Mouse (Mus musculus): ENCODE results near the gene Olfr211. TPM values are rescaled to one million over a fixed set of nuclear protein-coding genes. Genes with fewer than 3 reads are reported as not detected.
A peak's percentile ranks its signal among the peaks of the same experiment; 100 is the strongest.

The Olfr211 gene
- polyA plus RNA-seq (2016; fragmentation: Nextera tagmentation; extraction: Ambion mirVana), result not detected in 2 replicates

GRCm38 (mm10) chr6:116488791-116489190, at the start of gene Olfr211:
Olfr211 (plus strand) TSS chr6:116489091.
- H3K4me3 ChIP-seq, result no peak within 1 kb of the TSS
- 56% methylated on average over 4 of the region's 4 CpGs for WGBS (ENCODE audit: insufficient replicate concordance)
- no peak within 1 kb of the TSS for H3K27ac ChIP-seq
- H3K9ac ChIP-seq, result no peak within 1 kb of the TSS
- H3K9me3 ChIP-seq (replicated peaks), result no peaks in the 10 kb centered on the region
- H3K27me3 ChIP-seq (replicated peaks), result no peaks in the 10 kb centered on the region
- H3K36me3 ChIP-seq, result no peaks in the 10 kb centered on the region
- H3K4me2 ChIP-seq, result no peak within 1 kb of the TSS
- ATAC-seq, result no peak
- H3K4me1 ChIP-seq, result no peaks in the 10 kb centered on the region

DNA sequence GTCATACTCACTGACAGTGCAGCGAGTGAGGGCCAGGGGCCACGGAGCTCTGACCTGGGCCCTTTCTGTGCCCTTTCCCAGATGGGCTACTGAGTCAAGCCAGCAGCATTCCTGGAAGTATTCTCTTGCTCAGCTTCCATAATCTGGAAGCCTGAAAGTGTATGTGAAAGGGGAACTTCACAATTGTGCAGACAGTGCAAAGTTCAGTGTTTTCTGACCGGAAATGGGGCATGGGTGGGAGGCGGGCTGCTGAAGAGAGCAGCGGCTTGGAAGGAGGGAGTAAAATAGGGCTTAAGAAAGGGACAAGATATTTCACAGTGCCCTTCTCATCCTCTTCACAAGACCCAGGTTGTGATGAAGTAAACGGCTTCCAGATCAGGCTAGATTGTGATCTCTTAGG, 49.4 kb upstream of the Olfr211 start:
- ATAC-seq, result no peak

DNA sequence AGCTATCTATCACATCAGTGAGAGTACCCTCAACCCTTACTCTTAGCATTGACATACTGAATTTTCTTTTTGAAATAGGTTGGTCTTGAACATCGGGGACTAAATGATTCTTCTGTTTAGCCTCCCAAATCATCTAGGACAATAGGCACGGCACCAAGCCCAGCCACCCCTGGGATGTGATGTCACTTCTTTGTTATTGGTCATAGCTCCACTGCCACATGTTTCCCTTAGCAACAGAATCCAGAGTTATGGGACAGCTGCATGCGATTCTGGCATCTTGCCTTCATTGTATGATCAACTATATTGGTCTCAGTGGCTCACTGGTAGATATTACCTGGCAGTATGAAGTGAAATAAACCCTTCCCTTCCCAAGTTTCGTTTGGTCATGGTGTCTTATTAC, 48.4 kb upstream of the Olfr211 start:
- H3K4me2 ChIP-seq, result no peak overlapping the region
- H3K9me3 ChIP-seq (replicated peaks), result no peaks in the 10 kb centered on the region
- no peak overlapping the region for H3K9ac ChIP-seq
- H3K27me3 ChIP-seq (replicated peaks), result no peaks in the 10 kb centered on the region
- H3K27ac ChIP-seq, result no peak overlapping the region
- H3K4me3 ChIP-seq, result no peak overlapping the region
- H3K36me3 ChIP-seq, result no peaks in the 10 kb centered on the region
- no peak for ATAC-seq
- H3K4me1 ChIP-seq, result peaks cover 9% of the 10 kb centered on the region
- 65% methylated on average over 4 of the region's 4 CpGs for whole genome bisulfite sequencing (ENCODE audit: insufficient replicate concordance)

More for the DNA sequence above, 49.4 kb upstream of the Olfr211 start:
- Histone ChIP-seq H3K4me3 (no peak overlapping the region), H3K4me1 (peaks cover 9% of the 10 kb centered on the region), H3K4me2 (no peak overlapping the region), H3K36me3 (no peaks in the 10 kb centered on the region), H3K27me3 (replicated peaks) (no peaks in the 10 kb centered on the region), H3K27ac (no peak overlapping the region), H3K9ac (no peak overlapping the region), H3K9me3 (replicated peaks) (no peaks in the 10 kb centered on the region)
- WGBS (ENCODE audit: insufficient replicate concordance), result 69% methylated on average over 6 of the region's 6 CpGs

DNA sequence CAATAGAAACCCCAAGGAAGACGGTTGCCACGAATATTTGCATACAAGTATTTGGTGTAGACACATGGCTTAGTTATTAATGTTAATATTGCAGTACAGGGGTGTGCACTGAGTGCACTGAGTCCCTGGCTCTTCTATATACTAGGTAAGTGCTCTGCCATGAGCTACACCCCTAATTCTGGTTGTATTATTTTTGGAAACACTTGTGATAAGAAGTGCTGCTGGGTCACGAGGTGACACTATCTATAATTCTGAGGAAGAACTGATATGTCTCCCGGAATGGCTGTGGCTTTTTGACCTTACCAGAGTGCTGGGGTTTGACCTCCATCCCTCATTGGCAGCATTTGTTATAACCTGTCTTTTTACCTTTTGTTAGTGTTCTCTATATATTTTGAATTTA, 48.0 kb upstream of the Olfr211 start:
- Histone ChIP-seq H3K9ac (no peak overlapping the region), H3K4me3 (no peak overlapping the region), H3K9me3 (replicated peaks) (no peaks in the 10 kb centered on the region), H3K27ac (no peak overlapping the region), H3K4me1 (peaks cover 9% of the 10 kb centered on the region), H3K36me3 (no peaks in the 10 kb centered on the region), H3K27me3 (replicated peaks) (no peaks in the 10 kb centered on the region), H3K4me2 (no peak overlapping the region)
- WGBS (ENCODE audit: insufficient replicate concordance), result 45% methylated on average over 4 of the region's 4 CpGs
- ATAC-seq, result no peak

GRCm38 (mm10) chr6:116455781-116456180, 33.1 kb upstream of the Olfr211 start:
- WGBS (ENCODE audit: insufficient replicate concordance), result 23% methylated on average over 4 of the region's 4 CpGs

DNA sequence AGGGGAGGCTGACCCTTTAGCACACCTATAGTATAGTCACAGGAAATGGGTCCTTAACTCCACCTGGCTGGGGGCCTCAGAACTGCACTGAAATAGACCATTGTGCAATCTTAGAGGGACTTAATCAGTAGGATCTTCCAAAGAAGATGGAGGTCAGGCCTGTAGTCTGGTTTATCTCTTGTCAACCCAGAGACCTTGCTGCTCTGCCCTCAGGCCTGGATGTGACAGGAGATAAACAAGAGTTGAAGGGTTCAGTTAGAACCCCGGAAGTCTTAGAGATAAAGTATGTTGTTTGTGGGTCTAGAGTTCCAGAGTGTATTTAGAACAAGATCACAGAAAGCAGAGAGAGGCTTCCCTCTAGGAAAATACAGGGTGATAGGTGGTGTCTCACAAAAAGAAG, 32.4 kb upstream of the Olfr211 start:
- Histone ChIP-seq H3K9ac (no peak overlapping the region), H3K4me3 (no peak overlapping the region), H3K4me2 (no peak overlapping the region), H3K4me1 (peaks cover 51% of the 10 kb centered on the region), H3K36me3 (no peaks in the 10 kb centered on the region), H3K9me3 (replicated peaks) (no peaks in the 10 kb centered on the region), H3K27ac (no peak overlapping the region), H3K27me3 (replicated peaks) (peaks cover 20% of the 10 kb centered on the region)
- peak; percentile 65 for ATAC-seq
- WGBS (ENCODE audit: insufficient replicate concordance), result 7% methylated on average over 1 of the region's 1 CpGs

More at GRCm38 (mm10) chr6:116455781-116456180, 33.1 kb upstream of the Olfr211 start:
- H3K36me3 ChIP-seq, result no peaks in the 10 kb centered on the region
- H3K4me1 ChIP-seq, result peaks cover 47% of the 10 kb centered on the region
- no peak overlapping the region for H3K4me3 ChIP-seq
- ATAC-seq, result 0 out of 2 replicates have a peak, but pooled peaks have one; percentile 30
- no peak overlapping the region for H3K27ac ChIP-seq
- peaks cover 13% of the 10 kb centered on the region for H3K27me3 ChIP-seq (replicated peaks)
- H3K4me2 ChIP-seq, result no peak overlapping the region
- no peak overlapping the region for H3K9ac ChIP-seq
- no peaks in the 10 kb centered on the region for H3K9me3 ChIP-seq (replicated peaks)

DNA sequence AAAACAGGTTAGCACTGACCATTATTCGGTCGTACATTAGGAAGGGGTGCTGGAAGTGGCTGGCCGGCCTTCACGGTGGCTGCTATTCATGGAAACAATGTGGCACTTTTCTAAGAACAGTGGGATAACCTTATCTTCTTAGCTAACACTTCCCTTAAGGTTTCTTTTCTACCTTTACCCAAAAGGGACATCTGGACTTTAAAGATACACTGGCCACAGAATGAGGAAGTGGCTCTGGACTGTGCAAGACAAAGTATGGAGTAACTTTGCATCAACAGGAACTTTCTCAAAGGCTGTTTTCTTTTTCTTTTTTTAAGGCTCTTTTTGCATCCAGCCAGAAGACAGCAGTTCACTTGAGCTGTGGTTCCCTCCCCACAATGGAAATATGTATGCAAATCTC, 30.2 kb upstream of the Olfr211 start:
- no peak overlapping the region for H3K4me3 ChIP-seq
- H3K27ac ChIP-seq, result no peak overlapping the region
- no peak overlapping the region for H3K4me2 ChIP-seq
- 23% methylated on average over 4 of the region's 4 CpGs for WGBS (ENCODE audit: insufficient replicate concordance)
- H3K9me3 ChIP-seq (replicated peaks), result no peaks in the 10 kb centered on the region
- peaks cover 23% of the 10 kb centered on the region for H3K27me3 ChIP-seq (replicated peaks)
- H3K36me3 ChIP-seq, result no peaks in the 10 kb centered on the region
- H3K4me1 ChIP-seq, result peaks cover 51% of the 10 kb centered on the region
- ATAC-seq, result no peak
- H3K9ac ChIP-seq, result no peak overlapping the region

DNA sequence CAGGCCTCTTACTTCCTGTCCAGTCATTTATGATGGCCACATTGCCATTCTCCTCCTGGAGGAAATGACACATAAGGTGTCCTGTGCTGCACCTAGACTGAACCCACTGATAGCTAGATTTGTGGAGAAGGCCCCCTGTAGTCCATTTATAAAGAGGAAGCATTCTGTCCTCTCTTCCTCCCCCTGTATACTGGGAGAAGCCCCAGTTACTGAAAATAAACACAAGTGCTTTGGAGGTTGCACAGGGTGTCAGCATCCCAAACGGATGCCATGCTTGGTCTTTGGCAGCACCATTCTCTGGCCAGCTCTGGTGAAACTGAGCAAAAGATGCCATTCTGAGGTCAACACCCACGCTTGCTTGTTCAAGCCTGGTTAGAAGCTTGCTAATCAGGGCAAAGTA, 29.7 kb upstream of the Olfr211 start:
- no peak for ATAC-seq
- H3K27ac ChIP-seq, result no peak overlapping the region
- WGBS (ENCODE audit: insufficient replicate concordance), result 30% methylated on average over 2 of the region's 2 CpGs
- H3K4me1 ChIP-seq, result peaks cover 51% of the 10 kb centered on the region
- H3K4me3 ChIP-seq, result no peak overlapping the region
- H3K4me2 ChIP-seq, result 0 out of 2 replicates have a peak overlapping the region, but pooled peaks have one; percentile 73
- no peaks in the 10 kb centered on the region for H3K9me3 ChIP-seq (replicated peaks)
- no peaks in the 10 kb centered on the region for H3K36me3 ChIP-seq
- no peak overlapping the region for H3K9ac ChIP-seq
- peaks cover 23% of the 10 kb centered on the region for H3K27me3 ChIP-seq (replicated peaks)

- H3K4me3 ChIP-seq, result peak within 1 kb of the TSS; percentile 49
- H3K9me3 ChIP-seq (replicated peaks), result no peaks in the 10 kb centered on the region
- H3K36me3 ChIP-seq, result no peaks in the 10 kb centered on the region
- ATAC-seq, result peak; percentile 53; the same call in 1 of the 2 replicates
- 2% methylated on average over 43 of the region's 43 CpGs for WGBS (ENCODE audit: insufficient replicate concordance)
- H3K4me1 ChIP-seq, result peaks cover 46% of the 10 kb centered on the region
- H3K27me3 ChIP-seq (replicated peaks), result peaks cover 23% of the 10 kb centered on the region
- H3K4me2 ChIP-seq, result peak within 1 kb of the TSS; percentile 73
- H3K27ac ChIP-seq, result no peak within 1 kb of the TSS
- no peak within 1 kb of the TSS for H3K9ac ChIP-seq
Measured at GRCm38 (mm10) chr6:116460544-116461283, 28.2 kb upstream of the Olfr211 start, which contains the start of gene Alox5. Alox5 (minus strand) TSS chr6:116461178.

DNA sequence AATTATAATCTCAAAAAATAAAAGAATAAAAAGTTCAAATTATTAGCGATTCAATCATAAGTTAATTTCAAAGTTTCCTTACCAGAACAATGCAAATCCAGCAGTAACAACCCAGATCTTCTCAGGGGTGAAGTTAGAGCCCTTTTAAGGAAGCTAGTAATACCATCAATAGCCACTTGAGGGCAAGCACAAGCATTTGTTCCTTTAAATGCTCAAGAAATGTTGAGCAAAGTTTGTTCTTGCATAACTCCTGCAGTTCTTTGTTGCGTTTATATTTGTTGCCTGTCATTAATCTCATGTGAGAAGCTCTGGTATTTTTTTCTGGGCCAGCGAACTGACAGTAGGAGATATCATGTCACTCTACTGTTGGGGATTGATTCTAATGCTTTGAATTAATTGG, 20.8 kb upstream of the Olfr211 start:
- ATAC-seq, result no peak
- H3K9ac ChIP-seq, result no peak overlapping the region
- WGBS (ENCODE audit: insufficient replicate concordance), result 22% methylated on average over 3 of the region's 3 CpGs
- no peak overlapping the region for H3K4me2 ChIP-seq
- no peak overlapping the region for H3K4me3 ChIP-seq
- no peaks in the 10 kb centered on the region for H3K4me1 ChIP-seq
- no peak overlapping the region for H3K27ac ChIP-seq
- H3K27me3 ChIP-seq (replicated peaks), result 0 out of 2 replicates have a peak, but pooled peaks cover 2% of the 10 kb centered on the region
- H3K9me3 ChIP-seq (replicated peaks), result no peaks in the 10 kb centered on the region
- no peaks in the 10 kb centered on the region for H3K36me3 ChIP-seq

- ATAC-seq, result no peak
Measured at GRCm38 (mm10) chr6:116485081-116485480, 3.8 kb upstream of the Olfr211 start.

GRCm38 (mm10) chr6:116486833-116487232, 2.1 kb upstream of the Olfr211 start:
- Histone ChIP-seq H3K9ac (no peak overlapping the region), H3K36me3 (no peaks in the 10 kb centered on the region), H3K9me3 (replicated peaks) (no peaks in the 10 kb centered on the region), H3K4me1 (no peaks in the 10 kb centered on the region), H3K4me2 (no peak overlapping the region), H3K27me3 (replicated peaks) (no peaks in the 10 kb centered on the region), H3K27ac (no peak overlapping the region), H3K4me3 (no peak overlapping the region)
- 50% methylated on average over 1 of the region's 1 CpGs for WGBS (ENCODE audit: insufficient replicate concordance)
- no peak for ATAC-seq

More at GRCm38 (mm10) chr6:116485081-116485480, 3.8 kb upstream of the Olfr211 start:
- Histone ChIP-seq H3K9ac (no peak overlapping the region), H3K4me2 (no peak overlapping the region), H3K9me3 (replicated peaks) (no peaks in the 10 kb centered on the region), H3K27me3 (replicated peaks) (no peaks in the 10 kb centered on the region), H3K36me3 (no peaks in the 10 kb centered on the region), H3K4me1 (no peaks in the 10 kb centered on the region), H3K27ac (no peak overlapping the region), H3K4me3 (no peak overlapping the region)
- 35% methylated on average over 1 of the region's 1 CpGs for WGBS (ENCODE audit: insufficient replicate concordance)
